12 mouse cellular contexts compared by ENCODE assay signal in genomic region chr7:49267621-49268325, GRCm38 (mm10).
A peak's percentile ranks its signal among the peaks of the same experiment; 100 is the strongest.
DNase-seq lines count a peak whose midpoint lies in the region; ATAC-seq and TF ChIP-seq lines count a peak whose summit lies in the region.
"Had no signal": no experiment of that assay in that cellular context is flagged by ENCODE, and none has a peak within 500 bp of the region (broad histone marks: within the 10 kb centered on the region; RNA-seq: fewer than 3 reads in every experiment).

No protein-coding gene starts in this region.

- H3K4me1 ChIP-seq in heart, embryonic 13.5 days: peaks cover 39% of the 10 kb centered on the region
- 0 out of 2 replicates have a peak, but pooled peaks cover 2% of the 10 kb centered on the region for H3K4me1 ChIP-seq in lung, postnatal 0 days (ENCODE audit: insufficient read depth, low read depth, low read length)

- H3K36me3 ChIP-seq in heart, embryonic 13.5 days: no peaks in the 10 kb centered on the region
- no peaks in the 10 kb centered on the region for H3K36me3 ChIP-seq in lung, postnatal 0 days (ENCODE audit: insufficient read depth, low read length)
- H3K36me3 ChIP-seq: embryonic facial prominence, embryonic 13.5 days; hindbrain, embryonic 12.5 days; liver, embryonic 15.5 days; midbrain, embryonic 12.5 days had no signal

- WGBS in heart, embryonic 13.5 days: 45% methylated on average over 12 of the region's 12 CpGs
- WGBS in lung, postnatal 0 days: 76% methylated on average over 12 of the region's 12 CpGs

- peak overlapping the region; percentile 22 for H3K4me2 ChIP-seq in heart, embryonic 13.5 days
- no peak overlapping the region for H3K4me2 ChIP-seq in lung, postnatal 0 days (replicated peaks; ENCODE audit: low read depth, low read length)
- H3K4me2 ChIP-seq: embryonic facial prominence, embryonic 13.5 days; hindbrain, embryonic 12.5 days; liver, embryonic 15.5 days; midbrain, embryonic 12.5 days had no signal

- no peak for TF ChIP-seq EP300 in lung, postnatal 0 days (IDR thresholded peaks at IDR 0.05)

- peak overlapping the region; percentile 82 for H3K27ac ChIP-seq in heart, embryonic 13.5 days (replicated peaks)
- no peak overlapping the region for H3K27ac ChIP-seq in lung, postnatal 0 days (ENCODE audit: low read length)
- H3K27ac ChIP-seq: embryonic facial prominence, embryonic 13.5 days; hindbrain, embryonic 12.5 days; liver, embryonic 15.5 days; midbrain, embryonic 12.5 days had no signal

- ATAC-seq in heart, embryonic 13.5 days (ENCODE audit: extremely low read depth, insufficient number of reproducible peaks, low FRiP score, low TSS enrichment): no peak
- no peak for ATAC-seq in lung, postnatal 0 days

- no peaks in the 10 kb centered on the region for H3K9me3 ChIP-seq in heart, embryonic 13.5 days
- H3K9me3 ChIP-seq in lung, postnatal 0 days (ENCODE audit: low read length): no peaks in the 10 kb centered on the region
- H3K9me3 ChIP-seq: embryonic facial prominence, embryonic 13.5 days; hindbrain, embryonic 12.5 days; liver, embryonic 15.5 days; midbrain, embryonic 12.5 days had no signal

- no peak for TF ChIP-seq CTCF in lung, postnatal 0 days (IDR thresholded peaks at IDR 0.05)

- no peak overlapping the region for H3K4me3 ChIP-seq in heart, embryonic 13.5 days
- no peak overlapping the region for H3K4me3 ChIP-seq in lung, postnatal 0 days (ENCODE audit: low read depth, low read length)
- H3K4me3 ChIP-seq: embryonic facial prominence, embryonic 13.5 days; hindbrain, embryonic 12.5 days; liver, embryonic 15.5 days; midbrain, embryonic 12.5 days had no signal

- peak overlapping the region; percentile 29 for H3K9ac ChIP-seq in heart, embryonic 13.5 days
- H3K9ac ChIP-seq in lung, postnatal 0 days (replicated peaks; ENCODE audit: low read depth): no peak overlapping the region
- H3K9ac ChIP-seq: embryonic facial prominence, embryonic 13.5 days; hindbrain, embryonic 12.5 days; liver, embryonic 15.5 days; midbrain, embryonic 12.5 days had no signal

- peaks cover 15% of the 10 kb centered on the region; the same call in 1 of the 2 replicates for H3K27me3 ChIP-seq in heart, embryonic 13.5 days (replicated peaks)
- H3K27me3 ChIP-seq in lung, postnatal 0 days (replicated peaks; ENCODE audit: insufficient read depth, low read length): no peaks in the 10 kb centered on the region
- H3K27me3 ChIP-seq: hindbrain, embryonic 12.5 days; midbrain, embryonic 12.5 days had no signal

- no peak for DNase-seq in heart, adult 9 months (ENCODE audit: low spot score in 2 of 2)
- peak; percentile 75 for DNase-seq in cerebellum, adult 8-10 months
- peak; percentile 67 to 87 for DNase-seq in frontal cortex, postnatal 36 days (ENCODE audit: low spot score in 2 of 2)
- DNase-seq in right cerebral cortex, adult 2 months (ENCODE audit: low spot score in 2 of 2): peak; percentile 67 to 70
- DNase-seq in testis, postnatal 14 days (ENCODE audit: low spot score): no peak
- DNase-seq in lung, postnatal 0 days (ENCODE audit: low spot score): no peak
- DNase-seq: kidney, postnatal 4 days had no signal

Comparison
In these comparisons a context has a peak if more than half of its experiments do, and no peak if none do; other contexts are left out.
1. DNase-seq: peak in cerebellum, adult 8-10 months (single experiment), frontal cortex, postnatal 36 days (2 of 2) and right cerebral cortex, adult 2 months (2 of 2); none in heart, adult 9 months (0 of 2), testis, postnatal 14 days (single experiment) and lung, postnatal 0 days (single experiment).